Mouse (Mus musculus): ENCODE results near the gene Gabbr2.

Gene Gabbr2

DNA sequence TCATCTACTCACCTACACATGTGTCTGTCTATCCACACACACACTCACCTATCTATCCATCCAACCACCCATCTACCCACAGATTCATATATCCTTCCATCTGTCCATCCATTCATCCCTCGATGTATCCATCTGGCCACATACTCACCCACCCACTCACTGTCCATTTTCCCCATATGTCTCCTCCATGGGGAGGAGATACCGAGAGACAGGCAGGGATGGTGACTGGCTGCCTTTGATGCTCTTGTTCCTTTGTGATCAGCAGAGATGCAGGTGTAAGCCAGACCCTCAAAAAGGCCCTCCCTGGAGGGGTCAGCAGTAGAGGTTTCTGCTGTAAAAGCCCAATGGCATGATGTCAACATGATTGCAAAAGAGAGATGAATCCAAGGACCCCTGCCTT lies 221.0 kb downstream of the Gabbr2 start:
- in situ Hi-C loops (cut with MboI, MseI): no loop called here

DNA sequence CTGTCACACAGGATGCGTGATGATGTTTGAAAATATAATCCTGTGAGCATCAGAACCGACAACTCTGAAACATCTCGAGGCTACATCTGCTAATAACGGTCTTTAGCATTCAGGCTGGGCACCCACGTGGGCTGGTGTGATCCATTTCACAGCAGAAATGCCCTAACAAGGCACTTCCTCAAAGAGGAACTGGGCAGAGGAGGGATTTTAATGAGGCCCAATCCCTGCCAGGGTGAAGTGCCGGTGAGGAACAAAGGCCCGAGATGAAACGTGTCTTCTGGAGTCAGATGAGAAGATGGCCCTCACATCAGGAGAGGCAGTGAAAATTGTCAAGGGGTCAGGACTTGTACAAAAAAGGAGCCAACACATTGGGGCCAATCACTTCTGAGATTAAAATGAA lies 221.6 kb downstream of the Gabbr2 start:
- in situ Hi-C loops (cut with MboI, MseI): no loop called here

- in situ Hi-C loops (cut with MboI, MseI): no loop called here
Measured at GRCm38 (mm10) chr4:46766326-46766725, 225.3 kb downstream of the Gabbr2 start.

- in situ Hi-C loops (cut with MboI, MseI): no loop called here
Measured at GRCm38 (mm10) chr4:46759838-46760237, 231.8 kb downstream of the Gabbr2 start.

GRCm38 (mm10) chr4:46758340-46759041 lies 233.2 kb downstream of the Gabbr2 start:
- in situ Hi-C loops (cut with MboI, MseI): no loop called here

- in situ Hi-C loops (cut with MboI, MseI): no loop called here
Measured at GRCm38 (mm10) chr4:46754407-46755194, 237.1 kb downstream of the Gabbr2 start.

DNA sequence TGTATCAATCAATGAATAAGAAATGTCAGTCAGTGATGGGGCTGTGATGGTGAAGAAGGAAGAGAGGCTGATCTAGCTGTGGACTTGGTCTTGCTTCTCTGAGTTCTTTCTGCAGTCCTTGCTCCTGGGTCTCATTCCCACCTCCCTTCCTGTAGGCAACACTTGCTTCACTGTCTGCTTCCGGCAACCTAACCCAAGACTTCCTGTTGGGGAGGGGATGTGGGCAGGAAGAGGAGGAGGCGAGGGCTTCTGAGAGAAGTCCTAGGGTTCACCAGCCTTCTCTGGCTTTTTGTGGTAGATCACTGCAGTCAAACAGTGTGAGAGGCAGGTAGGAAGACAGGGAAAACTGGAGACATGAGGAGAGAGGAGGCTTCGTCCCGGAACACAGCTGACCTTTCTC lies 239.4 kb downstream of the Gabbr2 start:
- in situ Hi-C loops (cut with MboI, MseI): no loop called here

- in situ Hi-C loops (cut with MboI, MseI): no loop called here
Measured at GRCm38 (mm10) chr4:46749015-46749414, 242.7 kb downstream of the Gabbr2 start.

DNA sequence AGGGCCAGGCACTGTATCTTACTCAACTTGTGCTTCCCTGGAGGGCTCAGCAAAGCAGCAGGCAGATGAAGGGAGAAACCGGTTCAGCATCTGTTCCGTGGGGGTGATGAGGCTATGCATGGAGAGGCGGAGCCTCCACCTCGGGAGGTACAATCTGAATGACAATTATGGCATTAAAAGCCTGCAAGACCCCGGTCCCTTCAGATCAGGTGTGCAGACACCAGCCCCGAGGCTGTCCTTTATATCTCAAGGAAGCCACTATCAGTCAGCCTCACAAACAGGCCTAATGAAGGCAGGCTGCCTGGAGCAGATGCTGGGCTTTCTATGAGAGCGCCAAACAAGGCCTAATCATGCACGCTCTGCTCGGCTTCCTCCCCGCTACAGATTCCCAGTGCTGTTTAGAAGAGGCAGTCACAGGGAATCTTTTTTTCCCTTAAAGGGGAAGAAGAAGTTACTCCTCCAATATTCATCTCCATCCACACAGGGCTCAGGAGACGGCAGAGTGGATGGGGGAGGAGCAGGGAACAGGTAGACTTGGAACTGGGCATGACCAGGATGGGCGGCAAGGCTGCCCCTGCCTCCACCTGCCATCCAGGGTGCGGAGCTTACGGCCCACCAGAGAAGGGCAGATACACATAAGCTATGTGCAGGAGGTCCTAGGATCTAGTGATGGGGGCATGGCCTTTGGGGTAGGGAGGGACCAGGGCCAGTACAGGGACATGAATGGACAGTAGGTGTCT lies 244.5 kb downstream of the Gabbr2 start:
- in situ Hi-C loops (cut with MboI, MseI): no loop called here

- in situ Hi-C loops (cut with MboI, MseI): no loop called here
Measured at GRCm38 (mm10) chr4:46745536-46745935, 246.1 kb downstream of the Gabbr2 start.

DNA sequence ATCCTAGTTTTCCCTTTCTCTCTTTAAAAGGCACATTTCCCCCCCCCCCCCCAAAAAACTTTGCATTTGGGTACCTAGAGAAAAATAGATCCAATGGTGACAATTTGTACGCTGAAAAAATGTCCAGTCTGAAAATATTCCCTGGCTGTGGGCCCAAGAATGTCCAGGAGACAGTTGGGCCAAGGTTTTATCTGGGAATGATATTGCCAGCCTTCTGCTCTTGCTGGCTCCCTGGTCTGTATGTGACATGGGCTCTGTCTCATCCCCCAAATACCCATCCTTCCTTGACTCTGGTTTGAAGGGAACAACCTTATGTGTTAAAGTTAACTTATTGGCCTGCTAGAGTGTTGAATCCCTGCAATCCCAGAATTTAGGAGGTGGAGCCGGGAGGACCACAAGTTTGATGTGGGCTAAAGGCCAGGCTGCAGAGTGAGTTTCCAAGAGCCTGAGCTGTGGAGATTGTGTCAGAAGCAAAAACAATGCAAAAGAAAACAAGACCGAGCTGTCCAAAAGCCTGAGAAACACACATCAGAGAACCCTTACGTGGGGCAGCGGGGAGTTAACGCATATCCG lies 247.0 kb downstream of the Gabbr2 start:
- in situ Hi-C loops (cut with MboI, MseI): no loop called here

- in situ Hi-C loops (cut with MboI, MseI): no loop called here
Measured at GRCm38 (mm10) chr4:46742601-46743000, 249.1 kb downstream of the Gabbr2 start.

GRCm38 (mm10) chr4:46736910-46737511 lies 254.7 kb downstream of the Gabbr2 start:
- in situ Hi-C loops (cut with MboI, MseI): no loop called here

- in situ Hi-C loops (cut with MboI, MseI): loop anchor here (5.0 kb wide), 1 partner anchor 53 kb away; no protein-coding TSS in a partner anchor
Measured at GRCm38 (mm10) chr4:46734906-46735305, 256.8 kb downstream of the Gabbr2 start.

- in situ Hi-C loops (cut with MboI, MseI): loop anchor here (5.0 kb wide), 1 partner anchor 49 kb away; no protein-coding TSS in a partner anchor
Measured at GRCm38 (mm10) chr4:46731590-46731989, 260.1 kb downstream of the Gabbr2 start.

DNA sequence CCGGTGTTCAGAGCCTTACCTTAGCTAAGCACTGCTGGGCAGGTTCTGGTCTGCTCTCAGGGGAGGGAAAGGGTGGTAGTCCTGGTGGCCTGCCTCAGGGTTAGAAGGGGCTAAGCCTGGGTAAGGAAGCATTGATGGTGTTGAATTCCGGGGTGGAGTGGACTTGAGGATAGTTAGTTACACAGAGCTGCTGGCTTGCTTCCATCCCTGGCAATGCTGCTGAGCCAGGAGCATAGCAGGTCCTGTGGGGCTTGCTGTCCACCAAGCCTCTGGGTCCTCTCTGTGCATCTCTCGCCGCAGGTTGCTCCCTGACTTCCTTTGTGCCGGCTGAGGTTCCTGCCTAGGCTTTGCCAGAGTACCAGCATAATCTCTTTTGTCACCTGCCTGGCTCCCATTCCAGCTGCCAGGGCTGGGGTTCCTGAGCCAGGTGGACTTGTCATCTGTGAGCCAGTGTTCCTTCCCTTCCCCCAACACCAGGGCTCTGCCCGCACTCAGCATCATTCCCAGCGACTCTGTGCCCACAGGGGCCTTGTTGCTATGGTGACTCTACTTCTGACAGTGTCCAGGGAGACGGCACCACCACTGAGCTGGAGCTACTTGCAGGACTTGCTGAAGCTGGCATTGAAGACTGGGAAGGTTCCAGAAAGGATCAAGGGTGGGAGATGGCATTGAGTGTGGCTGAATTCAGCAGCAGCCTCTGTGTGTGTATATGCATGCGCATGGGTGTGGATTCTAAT lies 262.2 kb downstream of the Gabbr2 start:
- in situ Hi-C loops (cut with MboI, MseI): loop anchor here (5.0 kb wide), 1 partner anchor 47 kb away; no protein-coding TSS in a partner anchor

- in situ Hi-C loops (cut with MboI, MseI): no loop called here
Measured at GRCm38 (mm10) chr4:46728231-46728630, 263.4 kb downstream of the Gabbr2 start.

DNA sequence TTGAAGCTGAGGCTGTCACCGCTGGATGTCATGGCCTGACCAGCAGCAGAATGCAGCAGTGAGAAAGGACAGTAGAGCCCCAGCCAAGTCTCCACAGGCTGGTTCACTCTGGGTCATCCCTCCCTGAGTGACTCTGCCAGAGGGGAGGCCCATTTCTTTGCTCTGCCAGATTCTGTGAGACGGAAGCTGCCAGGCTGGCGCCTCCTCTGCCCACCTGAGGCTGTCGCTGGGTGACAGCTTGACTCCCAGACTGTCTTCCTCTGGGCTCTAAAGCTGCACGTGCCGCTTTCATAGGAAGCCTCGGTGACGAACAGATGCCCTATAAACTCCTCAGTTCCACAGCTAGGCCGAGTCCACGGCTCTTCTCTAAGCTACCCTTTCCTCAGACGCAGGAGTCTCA lies 264.5 kb downstream of the Gabbr2 start:
- in situ Hi-C loops (cut with MboI, MseI): no loop called here

GRCm38 (mm10) chr4:46720821-46721557 lies 270.7 kb downstream of the Gabbr2 start:
- in situ Hi-C loops (cut with MboI, MseI): no loop called here

- in situ Hi-C loops (cut with MboI, MseI): no loop called here
Measured at GRCm38 (mm10) chr4:46720070-46720469, 271.6 kb downstream of the Gabbr2 start.
